Mouse (Mus musculus) brain, embryonic 14.5 days (tissue): ENCODE measurements at regions not wholly inside any gene's neighbourhood (a gene's known extent, or its start where the extent isn't known, plus 50 kb on each side); places are given as distances from the start of the nearest gene placed in this dataset.

Source experiments
- CTCF ChIP-seq: fragments of 200-500 bp; IDR thresholded peaks from 2 replicates; pipeline ENCODE4 v1.5.1; 2012; ENCODE audit warnings: inconsistent platforms, mild to moderate bottlenecking, moderate library complexity, borderline replicate concordance; ENCODE audit not compliant: insufficient read depth, insufficient read length; ENCODE audit errors: extremely low read depth
- POLR2A ChIP-seq: fragments of 200-500 bp; IDR thresholded peaks from 2 replicates; pipeline ENCODE4 v1.6.1; 2012; ENCODE audit warnings: mild to moderate bottlenecking, inconsistent platforms, borderline replicate concordance; ENCODE audit not compliant: poor library complexity, insufficient read depth, insufficient read length, severe bottlenecking; ENCODE audit errors: extremely low read depth

DNA sequence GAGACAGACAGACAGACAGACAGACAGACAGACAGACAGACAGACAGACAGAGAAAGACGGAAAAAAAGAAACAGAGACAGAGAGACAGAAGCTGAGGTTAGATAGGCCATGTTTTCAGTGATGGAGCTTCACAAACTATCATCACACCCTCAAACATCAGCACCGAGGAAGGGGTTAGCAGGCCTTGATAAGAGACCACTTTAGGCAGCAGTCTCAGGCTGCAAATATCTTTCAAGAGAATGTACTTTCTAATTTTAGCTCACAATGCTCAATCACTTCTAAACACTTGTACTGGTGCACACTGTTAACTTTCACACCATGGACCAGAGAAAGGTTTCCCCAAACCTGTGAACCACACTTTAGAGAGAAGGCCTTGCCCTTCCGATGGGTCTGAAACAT lies 908.1 kb upstream of the Tenm4 start:
- TF ChIP-seq CTCF (no peak), POLR2A (no peak)
